Mouse (Mus musculus) forebrain, embryonic 15.5 days (tissue): ENCODE results near the gene Dio2. TPM values are rescaled to one million over a fixed set of nuclear protein-coding genes. Genes with fewer than 3 reads are reported as not detected.

Experiments used
- ATAC-seq: fragments of 200-750 bp; cut with Nextera tagmentation; replicated peaks from 2 replicates; pipeline ENCODE4 v1.8.0; 2017; ENCODE audit warnings: mild to moderate bottlenecking, moderate TSS enrichment, moderate library complexity
- H3K27ac ChIP-seq: fragments of 300-500 bp; sonication (generic); replicated peaks from 2 replicates; pipeline ENCODE4 v1.5.1; 2015; ENCODE audit warnings: mild to moderate bottlenecking, inconsistent platforms
- H3K27me3 ChIP-seq: fragments of 300-500 bp; sonication (generic); 2 replicates; pipeline ENCODE4 v1.6.1; 2015; ENCODE audit warnings: inconsistent platforms
- H3K36me3 ChIP-seq: fragments of 300-500 bp; sonication (generic); 2 replicates; pipeline ENCODE4 v1.6.1; 2015; ENCODE audit warnings: mild to moderate bottlenecking, inconsistent platforms
- H3K4me1 ChIP-seq: fragments of 300-500 bp; sonication (generic); 2 replicates; pipeline ENCODE4 v1.6.1; 2015; ENCODE audit warnings: inconsistent platforms
- H3K4me2 ChIP-seq: fragments of 300-500 bp; sonication (generic); replicated peaks from 2 replicates; pipeline ENCODE4 v1.6.1; 2015; ENCODE audit warnings: mild to moderate bottlenecking, inconsistent platforms
- H3K4me3 ChIP-seq: fragments of 300-500 bp; sonication (generic); 2 replicates; pipeline ENCODE4 v1.5.1; 2015; ENCODE audit warnings: mild to moderate bottlenecking, inconsistent platforms
- H3K9ac ChIP-seq: fragments of 300-500 bp; sonication (generic); replicated peaks from 2 replicates; pipeline ENCODE4 v1.6.1; 2015; ENCODE audit warnings: mild to moderate bottlenecking, inconsistent platforms
- H3K9me3 ChIP-seq: fragments of 300-500 bp; sonication (generic); 2 replicates; pipeline ENCODE4 v1.6.1; 2016; ENCODE audit warnings: inconsistent platforms
- WGBS: fragments of 180-500 bp; shearing (Covaris S2); methylation state at CpG from one replicate; pipeline ENCODE4 v1.1.7; 2015; ENCODE audit warnings: mixed read lengths; 5-methylcytosine and 5-hydroxymethylcytosine counted together
- polyA plus RNA-seq: library from polyadenylated mRNA; unstranded; fragments of >200 nt; fragmentation: Nextera tagmentation; extraction: Ambion mirVana; gene quantifications from 2 replicates; pipeline ENCODE4 v1.2.1, GENCODE M21; 2015

Gene Dio2
- polyA plus RNA-seq, 1 experiment from 2014 or later: 0.74 TPM

GRCm38 (mm10) chr12:90694135-90694534 is 44.1 kb downstream of the Dio2 start:
- Histone ChIP-seq H3K36me3 (no peaks in the 10 kb centered on the region), H3K4me1 (no peaks in the 10 kb centered on the region), H3K9me3 (no peaks in the 10 kb centered on the region), H3K27me3 (no peaks in the 10 kb centered on the region), H3K4me3 (no peak overlapping the region), H3K27ac (no peak overlapping the region), H3K9ac (no peak overlapping the region), H3K4me2 (no peak overlapping the region)
- no peak for ATAC-seq
- WGBS: 85% methylated on average over 2 of the region's 2 CpGs
